Mouse (Mus musculus): ENCODE data around the gene Rps16. TPM values are rescaled to one million over a fixed set of nuclear protein-coding genes. Genes with fewer than 3 reads are reported as not detected.
"Not testable (repeated sequence)": the region's sequence is repeated elsewhere in the genome, so short reads cannot be mapped to it uniquely, and the experiment has no call there.

Gene Rps16
- total RNA-seq, 4 experiments from 2014 or later, result 472 to 574 (median 541) TPM

DNA sequence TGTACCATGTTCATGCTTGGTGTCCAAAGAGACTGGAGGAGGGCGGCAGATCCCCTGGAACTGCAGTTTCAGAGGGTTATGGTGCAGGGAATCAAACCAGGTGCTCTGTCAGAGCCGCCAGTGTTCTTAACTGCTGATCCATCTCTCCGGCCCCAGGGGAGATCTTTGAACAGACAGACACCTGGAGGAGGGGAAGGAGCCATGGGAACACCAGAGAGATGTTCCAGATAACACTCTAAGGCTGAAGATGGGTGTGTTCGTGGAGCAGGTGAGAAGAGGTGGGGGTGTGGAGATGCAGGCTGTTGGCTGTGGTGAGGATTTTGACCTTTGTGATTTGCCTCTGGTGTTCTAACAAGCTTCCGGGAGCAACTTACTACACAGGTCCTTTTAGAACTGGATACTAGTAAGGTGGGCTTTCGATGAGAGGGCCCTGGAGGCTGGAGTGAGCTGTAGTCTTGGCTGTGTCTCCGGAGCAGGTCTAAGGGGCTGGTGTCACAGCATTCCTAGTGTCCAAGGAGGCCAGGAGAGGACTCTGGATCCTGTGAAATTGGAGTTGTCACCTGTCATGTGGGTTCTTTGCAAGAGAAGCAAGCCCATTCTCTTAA lies 23.5 kb downstream of the Rps16 start:
- DNase-seq (ENCODE audit: low spot score), result no peak

DNA sequence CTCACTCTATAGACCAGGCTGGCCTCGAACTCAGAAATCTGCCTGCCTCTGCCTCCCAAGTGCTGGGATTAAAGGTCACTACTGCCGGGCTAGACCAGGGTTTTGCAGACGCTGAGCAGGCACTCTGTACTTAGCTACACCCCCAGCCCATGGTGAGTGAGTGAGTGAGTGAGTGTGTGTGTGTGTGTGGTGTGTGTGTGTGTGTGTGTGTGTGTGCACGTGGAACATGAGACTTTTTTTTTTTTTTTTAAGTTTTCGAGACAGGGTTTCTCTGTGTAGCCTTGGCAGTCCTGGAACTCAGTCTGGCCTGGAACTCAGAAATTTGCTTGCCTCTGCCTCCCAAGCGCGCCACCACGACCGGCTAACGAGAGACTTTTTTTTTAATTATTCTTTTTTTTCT lies 24.2 kb downstream of the Rps16 start:
- DNase-seq (ENCODE audit: low spot score), result no peak

DNA sequence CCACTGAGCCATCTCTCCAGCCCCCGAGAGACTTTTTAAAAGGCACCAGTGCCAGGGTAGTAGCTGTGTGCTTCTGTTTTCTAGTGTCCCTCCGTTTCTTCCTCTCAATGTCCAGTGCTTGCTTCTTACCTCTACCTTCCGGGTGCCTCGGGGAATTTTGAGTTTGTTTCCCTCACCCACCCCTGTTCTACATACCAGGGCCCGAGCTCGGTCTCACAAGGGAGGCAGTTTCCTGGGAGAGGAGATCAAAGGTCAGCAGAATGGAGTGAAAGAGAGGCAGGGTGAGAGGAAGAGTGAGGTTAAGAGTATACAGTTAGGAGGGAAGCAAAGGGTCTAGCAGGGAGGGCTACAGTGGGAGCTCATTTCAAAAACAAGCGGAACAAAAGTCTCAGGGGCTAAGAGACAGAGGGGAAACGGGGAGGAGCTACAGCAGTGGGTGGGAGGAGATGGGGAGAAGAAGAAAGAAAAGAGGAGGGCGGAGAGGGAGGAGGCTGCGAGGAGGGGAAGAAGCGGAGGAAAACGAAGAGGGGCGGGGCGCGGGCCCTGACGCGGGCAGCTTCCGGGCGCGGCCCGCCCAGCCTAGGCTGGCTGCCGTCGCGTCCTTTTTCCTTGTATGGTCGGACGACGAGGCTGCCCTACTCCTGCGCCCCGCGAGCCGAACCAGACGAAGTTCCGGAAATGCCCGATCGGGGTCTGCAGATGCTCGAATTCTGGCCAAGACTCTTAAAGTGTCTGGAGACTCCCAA lies 24.9 kb downstream of the Rps16 start:
- peak; percentile 92 for DNase-seq (ENCODE audit: low spot score)

DNA sequence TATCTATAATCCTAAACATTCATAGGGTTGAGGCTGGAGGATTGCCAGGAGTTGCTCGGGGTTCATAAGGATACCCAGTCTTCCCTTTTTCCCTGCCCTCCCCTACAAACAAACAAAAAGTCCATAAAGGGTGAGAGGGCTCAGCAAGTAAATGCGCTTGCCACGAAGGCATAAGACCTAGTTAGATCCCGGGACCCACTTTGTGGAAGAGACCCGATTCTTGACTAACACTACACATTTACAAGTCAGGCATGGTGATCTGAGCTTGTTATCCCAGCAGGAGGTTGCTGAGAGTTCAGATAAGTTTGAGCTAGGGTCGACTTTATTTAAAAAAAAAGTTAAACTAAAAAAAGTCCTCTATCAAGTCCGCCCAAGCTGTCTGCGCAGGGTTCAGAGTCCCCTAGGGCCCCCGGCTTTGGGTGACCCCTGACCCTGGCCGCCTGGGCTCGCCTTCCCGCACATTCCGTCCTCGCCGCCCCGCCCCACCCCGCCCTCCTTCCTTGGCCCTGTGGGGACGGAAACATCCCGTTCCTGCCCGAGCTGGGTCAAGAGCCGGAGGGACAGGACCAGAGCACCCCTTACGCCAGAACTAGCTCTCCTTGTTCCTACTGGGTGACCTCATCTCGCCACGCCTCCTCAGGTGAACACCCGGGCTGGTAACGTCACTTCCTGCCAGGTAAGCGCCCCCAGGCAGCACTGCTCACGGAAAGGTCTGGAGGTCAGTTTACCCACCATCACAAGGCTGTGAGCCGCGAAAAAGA lies 25.7 kb downstream of the Rps16 start:
- peak; percentile 92 for DNase-seq (ENCODE audit: low spot score)

DNA sequence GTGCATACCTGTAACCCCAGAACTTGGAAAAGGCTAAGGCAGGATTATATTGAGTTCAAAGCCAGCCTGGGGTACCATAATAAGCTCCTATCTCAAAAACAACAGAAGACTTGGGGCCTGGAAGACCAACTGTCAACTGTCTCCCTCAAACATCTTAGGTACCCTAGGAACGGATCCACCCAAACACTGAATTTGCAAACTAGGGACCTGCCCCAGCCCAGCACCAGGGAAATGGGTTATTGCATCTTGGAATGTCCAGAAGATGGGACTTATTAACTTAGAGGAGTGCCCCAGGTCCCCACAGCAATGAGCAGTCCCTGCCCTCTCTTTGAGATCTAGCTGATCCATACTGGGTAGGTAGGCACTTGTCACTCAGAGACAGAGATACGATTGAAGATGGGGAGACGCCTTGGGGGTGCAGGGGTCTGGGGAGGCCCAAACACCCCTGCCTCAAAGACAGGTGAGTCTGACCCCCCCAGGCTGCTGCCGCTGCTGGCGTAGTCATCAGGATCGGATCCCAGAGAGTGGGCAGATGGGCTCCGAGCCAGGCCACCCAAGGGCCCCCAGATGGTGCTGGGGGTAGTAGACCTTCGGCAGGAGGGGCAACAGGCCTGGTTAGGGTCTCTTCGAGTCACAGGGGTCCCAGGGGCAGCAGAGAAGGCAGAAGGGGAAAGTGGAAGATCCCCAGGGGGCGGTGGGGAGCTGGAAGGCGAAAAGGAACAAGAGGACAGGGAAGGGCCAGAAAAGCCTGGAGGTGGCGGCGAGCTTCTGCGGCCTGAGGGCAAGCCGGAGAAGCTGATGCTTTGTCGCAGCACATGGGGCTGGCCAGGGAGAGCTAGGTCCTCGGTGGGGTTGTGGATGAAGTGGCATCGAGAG lies 27.0 kb downstream of the Rps16 start:
- peak; percentile 46 for DNase-seq (ENCODE audit: low spot score)

DNA sequence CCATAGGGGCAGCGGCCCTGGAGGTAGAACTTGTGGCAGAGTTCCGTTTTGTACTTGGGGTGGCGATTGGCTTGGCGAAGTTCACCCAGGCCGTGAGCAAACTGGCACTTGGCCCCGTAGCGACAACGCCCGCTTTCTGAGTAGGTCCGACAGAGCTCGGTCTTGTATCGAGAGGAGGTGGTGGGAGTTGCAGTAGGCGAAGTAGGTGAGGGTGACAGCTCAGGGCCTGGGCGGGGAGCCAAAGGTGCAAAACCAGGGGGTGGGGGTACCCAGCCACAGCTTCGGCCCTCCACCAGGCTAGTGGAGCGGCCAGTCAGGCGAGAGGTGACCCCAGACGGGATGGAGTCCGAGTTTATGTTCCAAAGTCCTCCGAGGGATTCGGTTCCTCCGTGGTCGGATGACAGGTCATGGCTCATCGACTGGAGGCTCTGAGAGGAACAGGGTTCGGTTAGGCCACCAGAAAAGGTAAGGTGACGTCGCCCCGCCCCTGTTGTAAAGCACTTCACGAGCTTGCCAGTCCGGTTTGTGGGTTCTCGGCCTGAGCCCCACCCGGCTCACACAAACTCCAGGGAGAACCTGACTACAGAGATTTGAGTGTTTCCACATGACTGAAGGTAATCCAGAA lies 27.7 kb downstream of the Rps16 start:
- peak; percentile 65 for DNase-seq (ENCODE audit: low spot score)

DNA sequence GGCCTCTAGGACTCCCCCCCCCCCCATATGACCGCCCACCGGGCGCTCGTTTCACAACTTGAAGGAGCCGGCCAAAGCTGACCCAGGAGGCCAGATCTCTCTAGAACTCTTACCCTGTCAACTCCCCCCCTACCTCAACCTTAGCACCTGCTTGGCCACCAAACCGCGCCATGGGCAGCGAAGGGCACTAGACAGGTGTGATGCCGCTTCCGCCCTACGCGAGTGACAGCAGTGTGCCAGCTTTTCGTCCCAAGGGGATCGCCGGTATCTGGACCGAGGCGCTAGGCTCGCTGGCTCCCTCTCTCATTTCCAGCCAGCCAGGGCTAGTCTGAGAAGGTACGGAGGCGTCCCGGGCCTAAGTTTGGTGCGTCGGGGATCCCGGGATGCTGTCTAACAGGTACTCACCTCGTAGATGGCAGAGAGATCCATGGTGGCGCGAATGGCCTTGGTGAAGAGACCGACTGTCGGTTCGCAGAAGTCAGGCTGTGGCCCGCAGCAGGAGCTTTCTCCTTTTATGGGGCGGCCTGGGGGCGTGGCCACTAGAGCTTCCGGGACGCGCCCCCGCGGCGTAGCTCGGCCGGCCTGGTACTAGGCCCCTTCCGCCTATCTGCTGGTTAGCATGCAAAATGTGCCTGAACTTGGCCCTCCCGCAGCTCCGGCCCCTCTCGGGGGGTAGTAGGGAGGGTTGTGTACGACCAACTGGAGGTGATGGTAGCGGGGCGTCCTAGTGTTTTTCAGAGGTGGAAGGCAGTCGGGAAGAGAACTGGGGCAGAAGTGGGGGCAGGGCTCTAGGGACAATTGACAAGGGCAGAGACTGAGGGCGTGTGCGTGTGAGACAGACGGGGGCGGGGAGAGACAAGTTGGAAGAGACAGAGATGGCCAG lies 28.6 kb downstream of the Rps16 start:
- peak; percentile 96 for DNase-seq (ENCODE audit: low spot score)

DNA sequence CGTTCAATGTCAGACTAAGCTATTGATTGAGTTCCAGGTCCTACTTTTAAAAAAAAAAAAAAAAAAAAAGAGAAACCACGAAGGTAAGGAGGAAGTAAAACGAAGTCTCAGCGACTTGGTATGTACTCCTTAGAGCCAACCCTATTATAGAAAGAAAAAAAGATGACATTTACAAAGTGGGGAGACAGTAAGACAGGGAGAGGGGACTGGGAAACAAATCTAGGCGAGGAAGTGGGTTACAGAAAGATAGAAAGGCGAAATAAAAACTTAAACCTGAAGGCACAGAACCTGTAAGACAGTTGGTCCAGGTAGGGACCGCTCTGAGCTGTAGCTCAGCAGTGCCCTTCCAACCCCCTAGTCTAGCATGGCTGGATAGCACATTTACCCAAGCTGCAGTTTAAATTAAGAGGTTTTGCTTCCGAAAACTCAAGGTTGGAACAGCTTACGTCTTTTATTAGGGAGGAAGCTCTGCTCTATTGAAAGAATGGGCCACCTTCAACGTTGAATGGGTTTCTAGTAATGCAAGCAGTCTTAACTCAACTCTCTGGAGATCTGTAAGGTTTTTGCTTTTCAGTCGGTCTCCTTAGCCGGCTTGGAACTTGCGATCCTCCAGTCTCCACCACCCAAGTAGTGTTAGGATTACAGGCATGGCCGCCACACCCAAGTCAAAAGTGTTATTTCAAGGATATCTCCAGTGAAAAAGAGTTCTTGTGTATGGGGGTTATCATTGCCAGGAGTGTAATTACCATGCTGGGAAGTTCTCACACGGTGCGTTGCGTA lies 30.0 kb downstream of the Rps16 start, which contains the start of gene Zfp36:
Gene Zfp36, minus strand, starts transcription at position 17 of the 780 bp plus-strand sequence.
- no peak for DNase-seq (ENCODE audit: low spot score)

DNA sequence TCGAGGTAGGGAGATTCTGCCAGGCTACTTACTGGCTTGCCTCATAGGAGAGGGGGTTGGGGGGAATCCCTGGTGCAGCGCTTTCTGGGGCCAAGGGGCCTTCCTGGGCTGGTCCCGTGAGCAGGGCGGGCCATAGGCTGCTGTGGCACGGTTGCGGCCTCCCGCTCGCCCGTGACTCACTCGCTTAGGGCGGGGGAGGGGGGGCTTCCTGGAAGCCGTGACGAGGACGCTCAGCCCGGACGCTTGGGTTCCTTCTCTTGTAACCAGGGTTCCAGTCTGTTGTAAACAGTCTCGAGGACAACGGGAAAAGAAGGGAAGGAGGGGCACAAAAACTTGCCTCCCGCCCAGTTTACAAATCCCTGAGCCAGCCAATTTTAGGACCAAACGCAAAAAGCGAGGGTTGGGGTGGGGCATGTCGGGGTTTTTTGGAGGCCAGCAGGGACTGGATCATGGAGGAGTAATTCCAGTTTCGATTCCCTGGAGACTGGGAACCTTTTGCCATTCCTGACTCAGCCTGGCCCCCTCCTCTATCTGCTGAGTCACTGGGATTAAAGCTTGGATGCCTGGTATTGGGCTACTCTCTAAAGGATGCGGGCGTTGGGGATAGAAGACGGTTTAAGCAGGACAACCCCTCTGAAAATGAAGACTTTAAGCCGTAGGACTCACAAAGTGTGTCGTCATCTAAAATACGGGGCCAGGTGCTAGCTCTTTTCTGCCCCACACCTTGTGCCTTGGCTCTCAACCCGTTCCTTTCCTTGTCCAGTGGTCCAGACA lies 30.8 kb downstream of the Rps16 start:
- peak; percentile 92 for DNase-seq (ENCODE audit: low spot score)

DNA sequence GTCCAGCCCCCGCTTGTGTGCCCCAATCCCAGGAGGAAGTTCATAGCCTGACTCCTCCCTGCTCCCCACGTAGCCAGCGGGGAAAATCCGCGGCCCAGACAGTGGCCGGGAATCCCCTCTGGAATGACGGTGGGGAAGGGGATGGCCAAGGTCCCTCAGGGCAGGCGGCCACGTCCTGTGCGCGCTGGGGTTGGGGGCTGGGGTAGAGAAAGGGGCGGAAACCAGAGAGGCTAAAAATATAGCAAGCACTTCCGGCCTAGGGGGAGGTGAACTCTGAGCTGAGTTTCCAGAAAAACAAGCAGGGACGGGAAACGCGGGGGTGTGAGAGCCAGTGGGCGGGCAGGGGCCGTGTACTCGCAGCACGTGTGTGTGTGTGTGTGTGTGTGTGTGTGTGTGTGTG lies 31.5 kb downstream of the Rps16 start:
- peak; percentile 94 for DNase-seq (ENCODE audit: low spot score)

DNA sequence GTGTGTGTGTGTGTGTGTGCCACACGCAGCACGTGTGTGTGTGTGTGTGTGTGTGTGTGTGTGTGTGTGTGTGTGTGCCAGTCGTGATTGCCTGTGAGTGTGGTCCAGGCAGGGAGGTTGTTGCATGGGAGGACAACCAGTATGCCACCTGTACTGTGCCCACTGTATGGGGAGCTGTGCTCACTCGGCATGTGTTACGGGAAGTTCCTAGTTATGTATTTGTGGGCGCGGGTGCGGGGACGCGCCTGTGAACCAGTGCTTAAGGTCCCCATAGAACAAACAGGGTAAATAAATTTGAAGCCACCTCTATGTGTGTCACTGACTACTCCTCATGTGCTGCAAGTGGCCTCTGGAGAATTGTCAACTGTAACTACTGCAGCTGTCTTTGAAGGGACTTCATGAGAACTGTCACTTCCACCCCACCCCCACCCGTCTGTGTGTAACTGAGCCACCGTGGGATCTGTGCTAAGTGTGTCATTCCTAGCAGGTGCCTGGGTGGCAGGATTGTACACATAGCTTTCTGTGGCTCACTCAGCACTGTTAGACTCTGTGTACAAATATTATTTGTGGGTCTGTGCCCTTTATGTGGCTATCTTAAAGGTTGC lies 32.0 kb downstream of the Rps16 start:
- DNase-seq (ENCODE audit: low spot score), result peak; percentile 26

DNA sequence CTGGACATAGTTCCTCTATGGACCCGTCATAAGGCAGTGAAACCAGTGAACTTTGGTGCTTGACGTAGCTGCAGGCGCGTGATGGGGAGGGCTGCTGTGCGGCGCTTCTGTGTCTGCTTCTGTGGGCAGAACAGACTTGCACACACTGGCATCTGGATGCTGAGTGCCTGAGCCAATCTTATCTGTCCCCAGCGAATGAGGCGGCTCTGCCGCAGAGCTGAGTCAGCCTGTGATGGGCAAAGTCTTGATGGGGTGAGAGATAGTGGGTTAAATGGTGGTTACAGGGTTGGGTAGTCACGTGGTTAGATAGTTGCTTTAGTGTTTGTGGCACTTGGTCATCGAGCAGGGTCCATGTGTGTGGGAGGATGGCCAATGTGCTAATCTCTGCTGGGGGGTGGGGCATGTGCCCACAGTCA lies 32.5 kb downstream of the Rps16 start:
- DNase-seq (ENCODE audit: low spot score), result peak; percentile 66

DNA sequence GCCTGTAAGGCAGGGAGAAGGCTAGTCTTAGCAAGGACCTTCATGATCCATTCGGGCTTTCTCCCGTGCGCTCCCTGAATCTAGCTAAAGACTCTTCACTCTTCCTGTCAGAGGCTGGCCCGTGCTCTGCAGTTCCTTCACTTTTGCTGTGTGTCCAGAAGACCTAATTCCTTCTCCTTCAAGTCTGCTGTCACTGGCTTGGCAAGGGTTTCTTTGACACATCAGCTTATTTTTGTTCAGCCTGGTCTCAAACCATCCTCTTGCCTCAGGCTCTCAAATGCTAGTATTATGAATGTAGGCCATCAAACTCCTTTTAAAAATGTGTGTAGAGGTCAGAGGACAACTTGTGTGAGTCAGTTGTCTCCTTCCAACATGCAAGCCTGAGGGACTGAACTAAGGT lies 33.2 kb downstream of the Rps16 start:
- no peak for DNase-seq (ENCODE audit: low spot score)

DNA sequence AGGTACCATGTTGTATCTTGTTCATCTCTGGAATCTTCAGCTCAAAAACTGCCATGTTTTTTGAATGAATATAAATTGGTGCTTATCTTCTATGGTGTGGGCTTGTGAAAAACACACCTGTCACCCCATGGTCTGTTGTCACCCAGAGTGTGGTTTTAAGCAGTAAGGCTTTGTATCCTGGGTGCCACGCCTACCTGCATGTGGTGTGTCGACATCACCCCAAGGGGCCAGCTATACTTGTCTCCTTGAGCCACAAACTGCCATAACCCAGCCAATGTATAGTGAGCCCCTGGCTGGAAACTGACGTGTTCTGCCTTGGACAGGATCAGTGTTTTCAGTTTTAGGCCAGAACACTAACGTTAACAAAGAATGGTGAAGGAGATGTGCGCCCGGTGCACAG lies 33.7 kb downstream of the Rps16 start:
- DNase-seq (ENCODE audit: low spot score), result no peak

DNA sequence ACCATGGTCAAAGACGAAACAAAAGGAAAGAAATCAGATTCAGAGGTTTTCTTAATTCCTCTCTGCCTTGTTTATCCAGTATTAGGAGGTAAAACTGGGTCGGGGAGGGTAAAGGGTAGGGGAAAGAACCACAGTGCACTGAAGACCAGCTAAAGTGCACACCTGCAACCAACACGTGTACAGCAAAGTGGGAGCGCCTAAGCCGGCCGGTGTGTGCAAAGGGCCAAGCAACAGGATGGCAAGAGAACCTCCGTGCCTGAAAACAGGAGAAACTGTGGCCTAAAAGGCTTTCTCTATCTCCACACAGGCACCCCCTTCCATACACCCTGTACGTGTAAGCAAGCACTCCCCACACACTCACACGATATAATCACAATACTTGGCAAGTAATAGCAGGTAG lies 34.7 kb downstream of the Rps16 start:
- no peak for DNase-seq (ENCODE audit: low spot score)

DNA sequence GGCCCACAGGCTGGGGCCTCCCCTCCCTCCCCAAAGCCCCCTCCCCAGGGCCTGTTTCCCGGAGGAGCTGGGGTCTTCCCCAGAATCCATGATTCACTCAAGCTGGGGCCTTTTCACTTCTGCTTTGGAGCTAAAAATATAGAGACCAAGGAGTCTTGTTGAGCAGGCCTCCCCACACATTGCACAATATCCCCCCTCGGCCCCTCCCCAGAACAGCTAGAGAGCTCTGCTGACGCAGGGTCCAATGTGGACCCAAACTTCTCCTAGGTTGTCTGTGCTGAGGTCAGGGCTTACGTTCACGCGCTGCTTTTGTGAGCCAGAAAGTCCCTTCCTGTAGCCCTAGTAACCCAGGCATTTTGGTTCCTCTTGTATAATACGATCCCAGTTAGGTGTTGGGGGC lies 35.6 kb downstream of the Rps16 start:
- DNase-seq (ENCODE audit: low spot score), result peak; percentile 58

DNA sequence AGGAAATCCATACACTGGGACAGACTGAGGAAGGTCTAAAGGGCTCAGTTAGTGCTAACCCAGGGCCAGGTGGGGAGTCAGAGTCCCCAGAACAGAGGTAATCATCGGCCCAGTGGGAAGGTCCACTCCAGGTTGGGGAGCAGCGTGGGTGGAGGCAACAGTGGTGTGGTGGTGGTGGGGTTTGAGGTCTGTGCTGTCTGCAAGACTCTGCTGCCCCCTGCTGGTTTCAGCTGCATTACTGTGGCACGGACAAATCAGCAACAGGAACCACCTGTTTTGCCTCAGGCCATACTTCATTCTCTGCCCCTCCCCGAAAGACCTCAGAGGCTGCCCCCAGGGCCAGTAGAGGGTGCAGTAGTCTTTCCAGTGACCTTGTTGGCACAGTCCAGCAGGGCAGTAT lies 36.0 kb downstream of the Rps16 start:
- DNase-seq (ENCODE audit: low spot score), result peak; percentile 84

DNA sequence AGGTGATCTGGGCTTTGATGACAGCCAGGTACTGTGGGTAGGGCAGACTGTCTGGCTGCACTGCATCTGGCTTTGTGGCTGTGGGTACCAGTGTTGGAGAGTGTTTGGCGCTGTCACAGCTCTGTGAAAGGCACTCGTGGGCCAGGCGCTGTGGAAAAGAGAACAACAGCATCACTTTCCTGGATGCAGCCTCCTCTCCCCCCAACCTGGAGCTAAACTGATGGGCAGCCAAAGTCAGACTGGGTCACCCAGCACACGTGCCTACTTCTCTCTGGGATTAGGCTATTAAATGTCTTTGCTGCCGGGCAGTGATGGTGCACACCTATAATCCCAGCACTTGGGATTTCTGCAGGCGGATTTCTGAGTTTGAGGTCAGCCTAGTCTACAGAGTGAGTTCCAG lies 36.4 kb downstream of the Rps16 start:
- DNase-seq (ENCODE audit: low spot score), result not testable (repeated sequence)
